Mouse (Mus musculus) ES-Bruce4 (cell line): ENCODE measurements around the gene Sgpp2. TPM values are rescaled to one million over a fixed set of nuclear protein-coding genes. Genes with fewer than 3 reads are reported as not detected.

Experiments
- H3K27ac ChIP-seq: 2 replicates; pipeline ENCODE4 v1.5.1; 2012; ENCODE audit warnings: low read length, inconsistent platforms; ENCODE audit not compliant: insufficient read depth
- H3K27me3 ChIP-seq: 2 replicates; pipeline ENCODE4 v1.6.1; 2012; ENCODE audit warnings: mild to moderate bottlenecking, low read length, inconsistent platforms; ENCODE audit not compliant: control insufficient read depth, poor library complexity, insufficient read depth, severe bottlenecking
- H3K36me3 ChIP-seq: 2 replicates; pipeline ENCODE4 v1.6.1; 2012; ENCODE audit warnings: inconsistent platforms, mild to moderate bottlenecking, low read length, moderate library complexity; ENCODE audit not compliant: control insufficient read depth, poor library complexity, insufficient read depth, severe bottlenecking
- H3K4me1 ChIP-seq: one replicate; pipeline ENCODE4 v1.8.1; 2011; ENCODE audit warnings: low read length; ENCODE audit not compliant: control insufficient read depth, insufficient read depth
- H3K4me3 ChIP-seq: 2 replicates; pipeline ENCODE4 v1.5.1; 2011; ENCODE audit warnings: low read depth, mild to moderate bottlenecking, low read length
- H3K9ac ChIP-seq: 2 replicates; pipeline ENCODE4 v1.6.1; 2012; ENCODE audit warnings: low read depth, mild to moderate bottlenecking, inconsistent platforms; ENCODE audit not compliant: poor library complexity, severe bottlenecking
- H3K9me3 ChIP-seq: replicated peaks from 2 replicates; pipeline ENCODE4 v1.6.1; 2012; ENCODE audit warnings: mild to moderate bottlenecking, low read length, inconsistent platforms; ENCODE audit not compliant: control insufficient read depth, poor library complexity, insufficient read depth, severe bottlenecking
- CTCF ChIP-seq: IDR thresholded peaks from one replicate; pipeline ENCODE4 v1.8.1; 2011; ENCODE audit warnings: low read depth, low read length
- EP300 ChIP-seq: IDR thresholded peaks from 2 replicates; pipeline ENCODE4 v1.6.1; 2011; ENCODE audit warnings: low read depth, low read length; ENCODE audit not compliant: insufficient read depth
- POLR2A ChIP-seq: IDR thresholded peaks from one replicate; pipeline ENCODE4 v1.8.1; 2011; ENCODE audit warnings: low read length; ENCODE audit not compliant: insufficient read depth
- polyA plus RNA-seq: library from polyadenylated mRNA; stranded (reverse); fragments of >200 nt; gene quantifications from 2 replicates; pipeline ENCODE4 v1.2.4, GENCODE M21; 2011; ENCODE audit warnings: low read depth; ENCODE audit not compliant: missing spikeins, insufficient read depth, insufficient read length

The Sgpp2 gene
- polyA plus RNA-seq, 1 experiment: 0.19 TPM

DNA sequence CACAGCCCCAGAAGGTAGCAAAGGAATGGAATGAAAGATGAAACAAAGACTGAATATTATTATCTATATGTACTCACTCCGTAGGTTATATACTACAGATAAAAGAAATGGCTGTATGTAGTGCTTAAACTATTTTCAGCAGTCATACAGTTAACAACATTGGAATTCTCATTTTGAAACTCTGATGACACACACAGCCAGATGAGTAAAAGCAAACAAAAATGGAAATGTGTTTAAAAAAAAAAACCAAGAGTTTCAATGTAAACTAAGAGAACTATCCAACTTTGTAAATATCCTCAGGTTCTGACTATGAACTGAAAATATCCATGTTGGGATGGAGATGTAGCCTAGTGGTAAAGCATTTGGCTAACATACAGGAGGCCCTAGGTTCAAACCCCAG is 126.3 kb downstream of the Sgpp2 start:
- no peaks in the 10 kb centered on the region for H3K9me3 ChIP-seq

GRCm38 (mm10) chr1:78437150-78437549 is 127.0 kb downstream of the Sgpp2 start:
- peaks cover 25% of the 10 kb centered on the region for H3K36me3 ChIP-seq
- TF ChIP-seq CTCF: no peak
- TF ChIP-seq POLR2A: no peak
- TF ChIP-seq EP300: no peak
- no peaks in the 10 kb centered on the region for H3K27me3 ChIP-seq
- H3K9ac ChIP-seq: no peak overlapping the region
- no peaks in the 10 kb centered on the region for H3K9me3 ChIP-seq
- no peak overlapping the region for H3K4me3 ChIP-seq
- no peaks in the 10 kb centered on the region for H3K4me1 ChIP-seq
- H3K27ac ChIP-seq: no peak overlapping the region

More for the DNA sequence above, 126.3 kb downstream of the Sgpp2 start:
- Histone ChIP-seq H3K4me1 (no peaks in the 10 kb centered on the region), H3K4me3 (no peak overlapping the region), H3K9ac (no peak overlapping the region), H3K27ac (no peak overlapping the region), H3K27me3 (no peaks in the 10 kb centered on the region), H3K36me3 (peaks cover 27% of the 10 kb centered on the region)
- TF ChIP-seq EP300 (no peak), CTCF (no peak), POLR2A (no peak)

- Histone ChIP-seq H3K4me1 (no peaks in the 10 kb centered on the region), H3K9ac (no peak overlapping the region), H3K27me3 (no peaks in the 10 kb centered on the region), H3K36me3 (peaks cover 40% of the 10 kb centered on the region), H3K4me3 (no peak overlapping the region), H3K27ac (no peak overlapping the region), H3K9me3 (no peaks in the 10 kb centered on the region)
- TF ChIP-seq CTCF (no peak), POLR2A (no peak), EP300 (no peak)
These were observed 130.6 kb downstream of the Sgpp2 start for GRCm38 (mm10) chr1:78440716-78441115.

DNA sequence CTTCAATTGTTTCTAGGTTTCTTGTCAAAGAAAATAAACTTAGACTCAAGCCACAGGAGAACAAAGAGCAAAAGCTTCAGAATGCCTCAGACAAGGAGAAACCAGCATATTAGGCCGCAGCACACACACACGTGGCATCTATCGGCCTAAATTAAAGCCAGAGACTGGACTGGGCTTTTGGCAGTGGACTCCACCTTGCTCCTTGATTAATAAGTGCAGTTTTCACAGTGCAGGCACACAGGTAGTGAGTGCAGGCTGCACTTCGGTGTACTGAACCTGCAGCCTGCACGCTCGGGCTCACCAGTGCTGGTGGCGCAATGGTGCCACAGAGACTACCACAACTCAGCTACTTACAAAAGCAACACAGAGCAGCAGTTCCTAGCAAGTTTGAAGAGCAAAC is 132.9 kb downstream of the Sgpp2 start:
- TF ChIP-seq CTCF (no peak), EP300 (no peak), POLR2A (no peak)
- peaks cover 38% of the 10 kb centered on the region for H3K36me3 ChIP-seq

DNA sequence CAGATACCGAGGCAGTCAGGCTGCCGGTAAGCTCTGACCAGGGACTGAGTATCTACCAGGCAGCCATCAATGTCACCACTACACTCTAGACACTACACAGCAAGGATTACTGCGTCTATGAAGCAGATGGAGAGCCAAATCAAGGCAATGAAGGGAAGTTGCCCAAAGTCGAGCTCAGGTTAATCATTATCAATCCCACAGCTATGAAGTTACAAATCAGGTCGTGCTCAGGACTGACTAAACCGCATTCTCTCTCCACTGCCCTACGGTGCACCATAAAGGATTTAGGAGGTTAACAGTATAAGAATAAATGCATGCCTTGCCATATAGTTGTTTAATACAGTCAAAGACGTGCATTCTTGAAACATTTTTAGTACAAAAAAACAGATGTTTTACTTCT is 136.1 kb downstream of the Sgpp2 start:
- no peak overlapping the region for H3K27ac ChIP-seq
- H3K27me3 ChIP-seq: no peaks in the 10 kb centered on the region
- no peaks in the 10 kb centered on the region for H3K4me1 ChIP-seq
- peaks cover 44% of the 10 kb centered on the region for H3K36me3 ChIP-seq
- TF ChIP-seq POLR2A (no peak), EP300 (no peak), CTCF (no peak)
- H3K9ac ChIP-seq: no peak overlapping the region
- H3K4me3 ChIP-seq: no peak overlapping the region
- H3K9me3 ChIP-seq: no peaks in the 10 kb centered on the region

More for the DNA sequence above, 132.9 kb downstream of the Sgpp2 start:
- Histone ChIP-seq H3K27ac (no peak overlapping the region), H3K4me3 (no peak overlapping the region), H3K9me3 (no peaks in the 10 kb centered on the region), H3K4me1 (no peaks in the 10 kb centered on the region), H3K27me3 (no peaks in the 10 kb centered on the region), H3K9ac (no peak overlapping the region)

- H3K4me1 ChIP-seq: no peaks in the 10 kb centered on the region
- H3K9me3 ChIP-seq: no peaks in the 10 kb centered on the region
- H3K9ac ChIP-seq: no peak overlapping the region
- H3K36me3 ChIP-seq: peaks cover 42% of the 10 kb centered on the region
- H3K27me3 ChIP-seq: no peaks in the 10 kb centered on the region
- H3K27ac ChIP-seq: no peak overlapping the region
- TF ChIP-seq POLR2A: no peak
- no peak for TF ChIP-seq EP300
- no peak for TF ChIP-seq CTCF
- no peak overlapping the region for H3K4me3 ChIP-seq
These were observed 136.6 kb downstream of the Sgpp2 start for GRCm38 (mm10) chr1:78446742-78447141.
